Mouse (Mus musculus) thymus, postnatal 36 days (tissue): Measurements from ENCODE around the gene Igsf21.

Experiments used
- DNase-seq, 2 experiments: peaks; one replicate each; pipeline ENCODE4 v3.0.0; 2022; ENCODE audit warnings: mixed read lengths in 2 of 2

The Igsf21 gene

DNA sequence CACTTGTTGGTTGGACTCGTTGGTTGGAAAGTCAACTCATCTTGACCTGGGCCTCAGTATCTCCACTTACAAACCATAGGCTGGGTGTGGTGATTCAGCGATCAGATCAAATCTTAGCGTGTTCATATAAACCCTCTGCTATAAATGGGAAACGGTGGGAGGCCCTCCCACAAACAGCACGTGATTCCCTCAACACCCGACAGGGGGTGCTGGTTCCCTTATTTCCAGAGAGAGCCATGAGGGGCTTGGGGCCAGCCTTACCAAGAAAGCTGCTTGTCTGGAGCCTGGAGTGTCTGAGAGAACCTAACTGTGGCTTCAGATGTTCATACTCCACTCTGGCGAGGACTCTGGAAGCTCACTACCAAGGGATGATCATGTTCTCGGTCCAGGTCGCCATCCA lies 106.1 kb downstream of the Igsf21 start:
- DNase-seq = peak in 1 of 2 experiments; percentile 12

DNA sequence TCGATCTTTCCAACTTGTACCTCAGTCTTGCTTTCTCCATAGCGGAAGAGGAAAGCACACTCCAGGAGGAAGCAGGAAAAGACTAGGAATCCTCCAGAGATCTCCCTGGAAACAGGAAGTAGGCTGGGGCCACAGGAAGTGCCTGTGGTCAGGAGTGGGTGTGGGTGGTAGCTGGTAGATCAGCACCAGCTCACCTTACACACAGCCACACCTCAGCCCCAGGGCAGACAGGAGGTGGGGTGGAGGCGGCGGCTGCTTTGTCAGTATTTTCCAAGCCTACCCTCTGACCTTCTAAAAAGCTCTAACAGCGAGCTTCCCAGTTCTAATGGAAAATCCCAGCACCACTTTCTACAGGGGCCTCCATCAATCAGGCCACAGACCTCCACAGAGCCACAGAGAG lies 107.7 kb downstream of the Igsf21 start:
- DNase-seq = no peak

DNA sequence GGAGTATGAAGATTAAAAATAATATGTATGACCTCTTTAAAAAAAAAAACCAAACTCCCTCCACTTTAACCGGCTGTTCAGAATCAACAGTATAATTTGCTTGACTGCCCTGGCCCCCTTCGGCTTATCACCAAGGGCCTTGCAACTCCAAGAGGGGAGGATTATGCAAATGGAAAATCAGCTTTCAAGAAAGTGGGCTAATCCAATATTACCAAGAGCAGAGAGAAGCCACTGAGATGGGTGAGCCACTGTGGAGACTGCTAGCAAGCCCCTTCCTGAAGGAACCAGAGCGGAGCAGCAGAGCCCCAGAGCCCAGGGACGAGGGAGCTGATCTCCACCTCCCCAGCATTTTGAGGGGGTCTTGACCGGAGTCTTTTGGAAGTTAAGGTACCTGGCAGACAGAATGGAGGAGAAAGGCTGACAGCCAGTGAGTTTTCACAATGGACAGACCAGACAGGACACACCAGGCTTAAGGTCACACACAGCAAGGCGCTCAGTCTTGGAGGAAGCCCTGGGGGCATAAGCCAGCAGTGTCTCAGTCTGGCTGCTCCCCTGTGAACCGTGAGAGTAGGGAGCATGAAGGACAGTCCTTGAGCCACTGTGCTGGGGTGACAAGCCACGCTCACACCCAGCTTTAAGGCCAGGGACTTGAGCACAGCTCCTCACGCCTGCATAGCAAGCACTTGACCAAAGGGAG lies 114.8 kb downstream of the Igsf21 start:
- no peak for DNase-seq

- DNase-seq = no peak
Measured at GRCm38 (mm10) chr4:140131201-140131600, 115.4 kb downstream of the Igsf21 start.

DNA sequence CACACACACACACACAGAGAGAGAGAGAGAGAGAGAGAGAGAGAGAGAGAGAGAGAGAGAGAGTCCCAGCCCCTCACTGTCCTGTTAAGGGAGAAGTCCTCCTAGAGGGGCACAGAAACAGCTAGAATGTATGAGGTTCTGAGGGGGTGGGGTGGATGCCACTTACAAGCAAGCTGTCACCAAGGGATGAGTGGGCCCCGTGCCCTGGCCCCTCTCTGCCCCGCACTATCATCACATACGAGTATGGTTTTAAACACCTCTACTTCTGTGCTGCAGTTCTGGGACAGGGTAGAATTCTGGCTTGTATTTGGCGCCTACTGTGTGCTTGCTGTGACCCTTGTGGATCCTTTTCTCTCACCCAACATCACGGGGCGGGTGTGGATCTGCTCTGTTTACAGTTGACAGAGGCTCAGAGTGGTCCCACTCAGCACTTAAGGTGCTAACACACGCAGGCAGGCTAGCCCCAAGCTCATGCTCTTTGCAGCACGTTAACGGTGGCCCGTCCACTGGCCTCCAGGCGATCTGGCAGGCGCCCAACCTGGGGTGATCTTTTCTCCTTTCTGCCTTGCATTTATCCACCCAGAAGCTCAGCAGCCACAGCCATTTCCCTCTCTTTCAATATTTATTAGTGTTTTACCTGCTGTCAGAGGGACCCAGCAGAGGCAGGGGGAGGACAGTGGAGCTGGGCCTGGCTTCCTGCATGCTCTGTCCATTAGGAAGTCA lies 116.9 kb downstream of the Igsf21 start:
- DNase-seq = no peak

GRCm38 (mm10) chr4:140128116-140128515 lies 118.5 kb downstream of the Igsf21 start:
- no peak for DNase-seq

DNA sequence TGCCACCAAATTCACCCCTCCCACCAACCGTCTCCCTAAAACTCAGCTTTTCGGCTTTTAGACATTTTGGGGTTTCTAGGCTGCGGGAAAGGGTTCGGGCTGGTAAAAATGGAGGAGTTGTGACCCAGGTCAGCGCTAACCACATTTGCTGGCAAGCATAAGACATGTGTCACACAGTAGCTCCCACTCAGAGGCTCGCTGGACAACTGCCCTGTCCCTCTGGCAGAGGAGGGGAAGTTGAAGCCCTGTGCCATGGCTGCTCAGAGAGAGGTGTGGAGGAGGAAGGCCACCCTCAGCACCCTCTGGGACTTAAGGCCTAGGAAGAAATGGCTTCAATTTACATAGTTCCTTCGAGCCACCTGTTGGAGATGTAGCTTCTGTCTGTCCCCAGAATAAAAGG lies 120.8 kb downstream of the Igsf21 start:
- DNase-seq = no peak

DNA sequence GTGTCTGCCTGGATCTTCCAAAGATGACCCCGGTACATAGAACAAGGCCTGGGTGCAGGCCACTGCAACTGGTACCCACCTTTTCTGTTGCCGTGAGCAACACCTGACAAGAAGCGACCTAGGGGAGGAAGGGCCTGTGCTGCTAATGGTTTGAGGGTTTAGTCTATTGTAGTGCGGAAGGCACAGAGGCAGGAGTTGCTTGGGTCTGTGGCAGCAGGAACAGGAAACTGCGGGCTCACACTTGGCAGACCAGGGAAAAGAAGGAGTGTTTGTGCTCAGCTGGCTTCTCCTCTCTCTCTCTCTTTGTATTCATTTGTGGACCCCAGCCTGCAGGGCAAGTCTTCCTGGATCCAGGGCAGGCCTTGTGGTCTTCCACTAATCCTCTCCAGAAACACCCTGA lies 124.0 kb downstream of the Igsf21 start:
- DNase-seq = no peak

GRCm38 (mm10) chr4:140117275-140117691 lies 129.3 kb downstream of the Igsf21 start:
- DNase-seq = no peak

DNA sequence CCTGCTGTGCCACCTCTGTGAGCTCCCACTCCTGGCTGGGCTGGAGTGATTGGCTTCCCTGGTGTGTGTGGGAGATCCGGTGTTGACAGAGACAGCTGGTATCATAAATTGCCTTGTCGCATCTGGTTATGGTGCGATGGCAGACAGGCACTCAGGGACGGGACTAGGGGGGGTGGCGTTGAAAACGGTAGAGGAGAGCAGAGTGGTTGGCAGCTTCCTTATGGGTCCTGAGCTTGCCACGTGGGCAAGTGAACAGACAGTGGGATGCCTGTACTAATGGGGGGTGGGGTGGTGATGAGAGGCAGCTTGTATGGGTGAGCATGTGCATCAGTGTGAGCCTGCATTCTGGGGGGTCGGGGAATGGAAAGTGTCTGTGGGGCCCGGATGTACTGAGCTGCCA lies 130.8 kb downstream of the Igsf21 start:
- DNase-seq = no peak

GRCm38 (mm10) chr4:140115053-140115452 lies 131.5 kb downstream of the Igsf21 start:
- no peak for DNase-seq

GRCm38 (mm10) chr4:140113690-140114475 lies 132.7 kb downstream of the Igsf21 start:
- no peak for DNase-seq

DNA sequence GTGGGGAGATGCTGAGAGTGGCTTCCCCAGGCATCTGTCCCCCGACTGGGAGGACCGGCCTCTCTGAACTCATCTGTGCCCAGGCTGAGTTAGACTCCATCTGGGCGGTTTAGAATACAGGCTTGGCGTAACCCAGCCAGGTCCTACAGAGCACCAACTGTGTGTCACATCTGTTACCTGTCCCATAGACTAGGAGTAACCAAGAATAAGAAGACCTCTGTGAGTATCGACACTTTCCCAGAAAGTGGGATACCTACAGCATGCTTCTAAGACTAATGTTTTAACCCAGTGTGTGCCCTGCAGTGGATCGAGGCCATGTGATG lies 137.0 kb downstream of the Igsf21 start:
- DNase-seq = no peak

GRCm38 (mm10) chr4:140108871-140109625 lies 137.5 kb downstream of the Igsf21 start:
- DNase-seq = no peak

- no peak for DNase-seq
Measured at GRCm38 (mm10) chr4:140107161-140107560, 139.4 kb downstream of the Igsf21 start.

DNA sequence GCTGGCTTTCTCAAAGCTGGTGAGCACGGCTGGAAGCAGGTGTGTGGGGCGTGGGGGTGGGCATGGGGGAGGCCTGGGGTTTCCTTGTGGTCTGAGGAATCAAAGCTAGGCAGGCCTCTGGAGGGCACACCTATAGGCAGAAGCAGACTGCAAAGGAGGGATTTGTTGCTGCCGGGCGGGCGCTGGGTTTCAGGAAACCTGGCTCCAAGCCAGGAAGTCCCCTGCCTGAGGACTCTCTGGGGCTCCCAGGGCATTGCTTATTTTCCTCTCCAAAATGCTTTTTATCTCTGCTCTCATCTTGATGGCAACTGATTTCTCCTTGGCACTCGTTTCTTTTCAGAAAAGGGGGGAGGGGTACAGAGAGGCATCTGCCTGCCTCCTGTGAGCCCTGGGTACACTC lies 141.8 kb downstream of the Igsf21 start:
- DNase-seq = no peak

GRCm38 (mm10) chr4:140103341-140104027 lies 143.1 kb downstream of the Igsf21 start:
- no peak for DNase-seq

DNA sequence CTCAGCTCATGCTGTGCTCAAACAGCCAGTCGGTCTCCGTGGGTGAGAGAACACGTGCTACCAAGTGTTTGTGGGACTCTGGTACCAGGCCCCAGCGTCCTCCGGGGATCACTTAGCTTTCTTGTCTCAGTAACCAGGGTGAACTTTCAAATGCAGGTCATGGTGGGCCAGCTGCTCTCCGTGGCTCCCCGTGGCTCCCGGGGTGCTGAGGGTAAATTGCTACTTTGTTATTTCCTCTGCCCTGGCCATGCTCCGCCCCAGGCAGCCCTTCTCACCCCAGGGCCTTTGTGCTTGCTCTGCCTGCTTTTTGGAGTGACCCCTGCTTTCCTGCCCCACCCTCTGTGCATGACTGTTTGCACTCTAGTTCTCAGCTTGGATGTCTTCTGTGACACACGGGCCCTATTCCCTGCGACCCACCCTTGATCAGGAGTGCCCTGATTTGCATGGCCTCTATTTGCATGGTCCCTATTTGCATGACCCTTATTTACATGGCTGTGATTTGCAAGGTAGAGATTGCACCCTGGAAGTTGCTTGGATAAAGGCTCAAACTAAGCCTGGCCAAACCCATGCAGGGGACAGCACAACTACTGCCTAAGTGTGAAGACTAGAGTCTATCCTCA lies 143.9 kb downstream of the Igsf21 start:
- DNase-seq = no peak

DNA sequence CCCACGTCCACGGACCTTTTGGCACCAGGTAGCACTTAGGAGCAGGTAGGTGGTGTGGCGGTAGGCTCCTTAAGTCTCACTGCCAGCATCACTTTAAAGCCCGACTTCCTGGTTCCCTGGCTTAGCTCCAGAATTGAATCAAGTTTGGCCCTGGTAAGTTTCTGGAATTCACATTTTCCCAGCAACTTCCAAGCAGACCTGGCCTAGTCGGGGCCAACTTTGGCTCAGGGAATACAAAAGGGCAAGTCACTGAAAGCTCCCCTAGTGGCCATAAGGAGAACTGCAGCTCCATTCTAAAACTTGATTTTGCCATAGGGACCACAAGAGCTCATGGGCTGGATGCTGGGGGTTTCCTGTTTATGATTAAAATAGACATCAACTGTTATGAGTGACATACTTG lies 145.5 kb downstream of the Igsf21 start:
- DNase-seq = no peak

DNA sequence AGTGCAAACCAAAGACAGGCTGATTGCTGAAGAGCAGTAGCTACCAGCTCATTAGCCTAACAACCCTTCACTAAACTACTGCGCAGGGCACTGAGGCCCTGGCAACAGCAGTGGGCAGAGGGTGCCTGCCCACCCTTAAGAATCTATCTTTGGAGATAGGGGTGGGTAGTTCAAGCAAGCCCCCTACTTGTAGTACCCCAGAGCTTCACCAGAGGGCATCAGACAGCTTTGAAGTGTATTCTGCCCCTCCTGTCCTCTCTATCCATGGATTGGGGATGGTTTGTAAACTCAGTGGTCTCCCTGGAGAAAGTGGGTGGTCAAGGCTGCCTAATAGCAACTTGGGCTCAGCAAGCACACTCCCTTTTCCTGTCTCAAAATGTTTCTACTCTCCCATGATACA lies 146.4 kb downstream of the Igsf21 start:
- peak in 1 of 2 experiments; percentile 7 for DNase-seq

- no peak for DNase-seq
Measured at GRCm38 (mm10) chr4:140096283-140096682, 150.3 kb downstream of the Igsf21 start.

- no peak for DNase-seq
Measured at GRCm38 (mm10) chr4:140094835-140095234, 151.7 kb downstream of the Igsf21 start.
